Mouse (Mus musculus): ENCODE data around the gene Ina. TPM values are rescaled to one million over a fixed set of nuclear protein-coding genes. Genes with fewer than 3 reads are reported as not detected.
A peak's percentile ranks its signal among the peaks of the same experiment; 100 is the strongest.

Gene Ina
- total and polyA plus RNA-seq, 3 experiments: not detected

- H3K4me1 ChIP-seq (ENCODE audit: control insufficient read depth in 1 of 2, insufficient read depth in 2 of 2, low read length in 2 of 2): peaks cover 7 to 24% of the 10 kb centered on the region in 2 experiments
- DNase-seq (ENCODE audit: low read depth, low spot score): no peak
- no peaks in the 10 kb centered on the region for H3K9me3 ChIP-seq (replicated peaks; ENCODE audit: insufficient read depth, low read length)
- TF ChIP-seq ZKSCAN1 (IDR thresholded peaks at IDR 0.05; ENCODE audit: low read depth, low read length) (no peak), SIN3A (IDR thresholded peaks at IDR 0.05; ENCODE audit: low read length) (no peak), HCFC1 (IDR thresholded peaks at IDR 0.05; ENCODE audit: low read depth, low read length) (no peak), MYC (IDR thresholded peaks at IDR 0.05; ENCODE audit: low read depth, low read length) (no peak), USF1 (IDR thresholded peaks at IDR 0.05; ENCODE audit: low read depth, low read length) (no peak), MAX (IDR thresholded peaks at IDR 0.05; ENCODE audit: low read length) (no peak), BHLHE40 (IDR thresholded peaks at IDR 0.05; ENCODE audit: borderline replicate concordance, low read depth, low read length) (no peak), POLR2AphosphoS5 (IDR thresholded peaks at IDR 0.05; ENCODE audit: borderline replicate concordance, low read depth, low read length) (no peak), E2F4 (IDR thresholded peaks at IDR 0.05; ENCODE audit: borderline replicate concordance, low read depth, low read length) (no peak), RCOR1 (IDR thresholded peaks at IDR 0.05; ENCODE audit: low read depth, low read length) (no peak), TBP (IDR thresholded peaks at IDR 0.05; ENCODE audit: low read depth, low read length) (no peak), RAD21 (IDR thresholded peaks at IDR 0.05; ENCODE audit: low read depth, low read length) (no peak), POLR2AphosphoS2 (IDR thresholded peaks at IDR 0.05; ENCODE audit: low read length) (no peak), CTCF (IDR thresholded peaks at IDR 0.05 in 2 of 3, conservative IDR thresholded peaks at IDR 0.05 in 1 of 3; ENCODE audit: control insufficient read depth in 1 of 3, insufficient read depth in 1 of 3, low read depth in 2 of 3, low read length in 3 of 3, poor library complexity in 1 of 3, severe bottlenecking in 1 of 3) (no peak), JUND (IDR thresholded peaks at IDR 0.05; ENCODE audit: low read depth, low read length) (no peak), UBTF (IDR thresholded peaks at IDR 0.05; ENCODE audit: borderline replicate concordance, insufficient read depth, low read depth, low read length) (no peak), MAZ (IDR thresholded peaks at IDR 0.05; ENCODE audit: low read depth, low read length) (no peak)
- no peak overlapping the region for H3K27ac ChIP-seq (ENCODE audit: control insufficient read depth, low read depth, low read length)
- H3K9ac ChIP-seq (ENCODE audit: control insufficient read depth, low read depth, low read length, poor library complexity, severe bottlenecking): no peak overlapping the region
- no peaks in the 10 kb centered on the region for H3K79me2 ChIP-seq (ENCODE audit: control insufficient read depth, insufficient read depth, low read length, poor library complexity)
- H3K36me3 ChIP-seq (ENCODE audit: control insufficient read depth in 1 of 2, insufficient read depth in 2 of 2, low read length in 2 of 2): peaks cover 0 to 13% of the 10 kb centered on the region in 2 experiments; a peak in 2 of 4 replicates
- H3K4me3 ChIP-seq (ENCODE audit: control insufficient read depth in 1 of 2, insufficient read depth in 1 of 2, low read depth in 2 of 2, low read length in 2 of 2): no peak overlapping the region
- H3K27me3 ChIP-seq (ENCODE audit: control insufficient read depth in 1 of 2, insufficient read depth in 2 of 2, low read length in 2 of 2): peaks cover 3 to 6% of the 10 kb centered on the region in 2 experiments
These were observed 8.6 kb upstream of the Ina start for GRCm38 (mm10) chr19:47005873-47006272.

GRCm38 (mm10) chr19:47006321-47006720 is 8.2 kb upstream of the Ina start:
- H3K4me1 ChIP-seq (ENCODE audit: control insufficient read depth in 1 of 2, insufficient read depth in 2 of 2, low read length in 2 of 2): peaks cover 7 to 24% of the 10 kb centered on the region in 2 experiments
- peak; percentile 44; the same call in 1 of the 2 replicates for TF ChIP-seq RCOR1 (IDR thresholded peaks at IDR 0.05; ENCODE audit: low read depth, low read length)
- no peak for TF ChIP-seq UBTF (IDR thresholded peaks at IDR 0.05; ENCODE audit: borderline replicate concordance, insufficient read depth, low read depth, low read length)
- TF ChIP-seq SIN3A (IDR thresholded peaks at IDR 0.05; ENCODE audit: low read length): peak; percentile 89
- TF ChIP-seq MXI1 (IDR thresholded peaks at IDR 0.05; ENCODE audit: low read depth, low read length): peak; percentile 90
- no peak for TF ChIP-seq RAD21 (IDR thresholded peaks at IDR 0.05; ENCODE audit: low read depth, low read length)

More at GRCm38 (mm10) chr19:47006321-47006720, 8.2 kb upstream of the Ina start:
- DNase-seq (ENCODE audit: low read depth, low spot score): peak; percentile 76
- H3K27me3 ChIP-seq (ENCODE audit: control insufficient read depth in 1 of 2, insufficient read depth in 2 of 2, low read length in 2 of 2): peaks cover 3 to 6% of the 10 kb centered on the region in 2 experiments
- H3K27ac ChIP-seq (ENCODE audit: control insufficient read depth, low read depth, low read length): no peak overlapping the region
- H3K4me3 ChIP-seq (ENCODE audit: control insufficient read depth in 1 of 2, insufficient read depth in 1 of 2, low read depth in 2 of 2, low read length in 2 of 2): no peak overlapping the region
- peaks cover 0 to 13% of the 10 kb centered on the region in 2 experiments; a peak in 2 of 4 replicates for H3K36me3 ChIP-seq (ENCODE audit: control insufficient read depth in 1 of 2, insufficient read depth in 2 of 2, low read length in 2 of 2)
- no peak overlapping the region for H3K9ac ChIP-seq (ENCODE audit: control insufficient read depth, low read depth, low read length, poor library complexity, severe bottlenecking)
- no peaks in the 10 kb centered on the region for H3K79me2 ChIP-seq (ENCODE audit: control insufficient read depth, insufficient read depth, low read length, poor library complexity)
- H3K9me3 ChIP-seq (replicated peaks; ENCODE audit: insufficient read depth, low read length): no peaks in the 10 kb centered on the region

All from MEL (cell line).